Mouse (Mus musculus) urinary bladder, adult 18-20 months (tissue): ENCODE results near the gene Acp7.

ENCODE experiments used
- DNase-seq, 2 experiments: peaks; one replicate each; pipeline ENCODE4 v3.0.0; 2022; ENCODE audit warnings: low spot score in 2 of 2, mixed read lengths in 2 of 2

Acp7 gene

DNA sequence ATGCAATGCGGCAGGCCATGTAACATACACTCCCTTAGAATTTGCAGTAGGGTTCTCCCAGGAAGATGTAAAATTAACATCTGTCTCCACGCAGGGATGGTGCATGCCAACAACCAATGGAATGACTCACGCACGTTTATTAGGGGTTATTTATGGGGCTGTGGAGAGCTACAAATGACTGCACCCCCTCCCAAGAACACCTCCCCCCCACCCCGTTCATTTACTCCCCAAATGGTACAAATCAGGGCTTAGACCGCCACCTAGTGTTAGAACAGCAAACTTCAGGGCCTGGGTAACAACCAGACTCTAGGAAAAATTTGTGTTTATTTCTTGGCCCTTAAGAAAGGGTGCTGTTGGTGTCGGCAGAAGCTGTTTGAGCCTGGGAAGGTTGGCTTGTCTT is 29.5 kb downstream of the Acp7 start:
- no peak for DNase-seq

DNA sequence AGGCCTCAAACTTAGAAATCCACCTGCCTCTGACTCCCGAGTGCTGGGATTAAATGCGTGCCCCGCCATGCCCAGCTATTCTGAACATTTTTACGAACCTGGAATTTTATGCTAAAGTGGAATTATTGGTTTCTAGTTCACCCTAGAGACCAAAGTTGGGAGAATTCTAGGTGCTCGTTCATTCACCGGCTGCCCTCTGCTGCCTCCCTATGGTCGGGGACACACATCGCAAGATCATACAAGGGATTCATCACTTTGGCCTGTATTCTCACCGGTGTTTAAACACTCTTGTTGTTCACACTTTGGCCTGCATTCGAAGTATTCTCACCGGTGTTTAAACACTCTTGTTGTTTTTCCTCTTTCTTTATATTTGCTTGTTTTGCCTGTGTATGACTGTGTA is 30.1 kb downstream of the Acp7 start:
- DNase-seq, result no peak

DNA sequence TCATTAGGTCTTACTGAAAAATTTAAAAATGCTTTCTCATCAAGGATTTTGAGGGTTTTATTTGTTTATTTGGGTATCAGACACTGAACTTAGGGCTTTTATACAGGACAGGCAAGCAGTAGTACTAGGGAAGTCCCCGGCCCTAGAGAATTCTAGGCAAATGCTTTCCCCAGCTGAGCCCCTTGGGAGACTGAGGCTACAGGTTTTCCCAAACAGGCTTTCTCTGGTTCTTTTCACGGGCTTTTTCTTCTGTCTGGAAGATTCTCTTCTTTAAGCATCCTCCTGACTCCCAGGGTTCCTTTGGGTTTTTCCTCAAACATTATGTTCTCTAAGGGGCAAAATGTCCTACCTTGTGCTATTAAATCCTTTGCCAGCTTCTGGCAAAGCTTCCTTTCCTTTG is 32.2 kb downstream of the Acp7 start:
- no peak for DNase-seq

DNA sequence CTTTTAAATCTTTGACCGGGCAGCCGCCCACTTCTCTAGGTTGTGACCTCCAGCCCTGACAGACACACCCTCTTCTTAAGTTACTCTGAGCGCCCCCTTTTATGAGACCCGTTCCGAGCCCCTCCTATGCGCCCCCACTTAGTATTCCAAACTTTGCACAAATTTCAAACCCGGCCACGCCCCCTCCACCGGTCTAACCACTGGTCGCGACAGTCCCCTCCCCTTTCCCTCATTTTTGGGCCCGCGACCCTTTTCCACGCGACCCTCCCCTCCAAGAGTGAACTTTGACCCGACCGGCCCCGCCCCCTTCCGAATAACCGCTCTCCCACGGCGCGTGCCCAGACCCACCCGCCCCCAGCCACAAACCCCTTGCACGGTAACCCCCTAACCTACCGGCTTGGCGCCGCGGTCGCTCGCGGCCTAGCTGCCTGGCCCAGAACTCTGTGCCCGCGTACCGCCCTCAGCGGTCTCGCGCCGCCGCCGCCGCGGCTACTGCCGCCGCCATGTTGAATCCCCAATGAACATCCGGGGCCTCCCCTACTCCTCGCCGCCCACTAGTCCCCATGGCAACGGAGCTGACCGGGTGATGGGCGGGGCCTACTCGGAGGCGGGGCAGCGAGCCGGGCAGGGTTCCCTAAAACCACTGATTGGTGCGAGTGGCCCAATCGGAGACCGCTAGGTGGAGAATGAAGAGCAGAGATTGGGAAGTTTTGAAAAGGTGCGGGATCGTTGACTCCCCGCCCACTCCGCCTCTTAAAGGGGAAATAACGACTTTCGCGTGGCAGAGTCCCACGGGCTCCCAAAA is 33.3 kb downstream of the Acp7 start, which contains the start of the genes Samd4b and Pak4:
TSS of gene Samd4b (minus strand) at position 503 of the 805 bp plus-strand sequence.
TSS of gene Pak4 (minus strand) at position 544 of the 805 bp plus-strand sequence.
- peak; percentile 99 for DNase-seq

DNA sequence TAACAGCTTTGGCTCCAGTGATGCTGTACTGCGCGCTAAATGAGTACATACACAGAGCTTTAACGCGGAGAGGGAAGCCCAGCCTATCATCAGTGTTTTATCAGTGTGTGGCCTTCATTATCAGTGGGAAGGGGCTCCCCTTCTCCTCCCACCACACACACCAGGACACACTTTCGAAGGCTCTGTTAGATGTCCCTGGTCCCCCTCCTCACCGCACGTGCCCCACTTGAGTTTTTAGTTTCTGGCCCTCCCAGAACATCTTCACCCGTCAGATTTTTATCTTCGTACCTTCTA is 33.9 kb downstream of the Acp7 start:
- DNase-seq, result no peak

DNA sequence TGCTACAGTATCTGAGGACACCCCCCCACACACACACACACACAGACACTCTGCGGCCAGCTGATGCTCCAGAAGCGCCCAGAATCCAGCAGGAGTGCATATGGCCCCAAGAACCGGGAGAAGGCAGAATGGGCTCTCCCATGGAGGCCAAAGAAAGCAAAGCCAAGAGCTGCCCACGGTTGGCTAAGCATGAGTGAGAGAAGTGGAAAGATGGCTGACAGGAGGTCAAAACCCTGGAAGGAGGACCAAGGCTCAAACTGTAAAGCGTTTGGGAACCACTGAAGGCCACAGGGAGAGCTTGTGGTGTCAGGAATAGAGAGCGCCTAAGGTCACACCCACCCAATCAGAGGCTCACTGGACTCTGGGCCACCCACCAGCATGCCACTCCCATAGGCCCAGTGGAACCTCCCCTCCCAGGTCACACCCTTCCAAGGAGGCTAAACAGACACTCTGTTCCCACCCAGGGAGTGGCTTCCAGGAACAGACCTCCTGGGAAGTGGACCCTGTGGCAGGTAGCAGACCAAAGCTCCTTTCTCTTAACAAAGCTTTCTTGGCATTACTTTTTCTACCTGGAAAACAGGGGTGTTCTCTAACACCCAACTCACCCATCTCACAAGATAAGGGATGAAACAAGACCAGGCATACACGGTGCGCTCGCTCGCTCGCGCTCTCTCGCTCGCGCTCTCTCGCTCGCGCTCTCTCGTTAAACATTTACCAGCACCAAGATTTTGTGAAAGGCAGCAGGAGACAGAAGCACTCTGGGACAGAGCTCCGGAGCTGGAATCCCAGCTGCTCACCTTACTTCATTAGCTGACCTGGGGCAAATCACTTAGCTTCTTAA is 34.5 kb downstream of the Acp7 start:
- peak in 1 of 2 experiments; percentile 71 for DNase-seq

DNA sequence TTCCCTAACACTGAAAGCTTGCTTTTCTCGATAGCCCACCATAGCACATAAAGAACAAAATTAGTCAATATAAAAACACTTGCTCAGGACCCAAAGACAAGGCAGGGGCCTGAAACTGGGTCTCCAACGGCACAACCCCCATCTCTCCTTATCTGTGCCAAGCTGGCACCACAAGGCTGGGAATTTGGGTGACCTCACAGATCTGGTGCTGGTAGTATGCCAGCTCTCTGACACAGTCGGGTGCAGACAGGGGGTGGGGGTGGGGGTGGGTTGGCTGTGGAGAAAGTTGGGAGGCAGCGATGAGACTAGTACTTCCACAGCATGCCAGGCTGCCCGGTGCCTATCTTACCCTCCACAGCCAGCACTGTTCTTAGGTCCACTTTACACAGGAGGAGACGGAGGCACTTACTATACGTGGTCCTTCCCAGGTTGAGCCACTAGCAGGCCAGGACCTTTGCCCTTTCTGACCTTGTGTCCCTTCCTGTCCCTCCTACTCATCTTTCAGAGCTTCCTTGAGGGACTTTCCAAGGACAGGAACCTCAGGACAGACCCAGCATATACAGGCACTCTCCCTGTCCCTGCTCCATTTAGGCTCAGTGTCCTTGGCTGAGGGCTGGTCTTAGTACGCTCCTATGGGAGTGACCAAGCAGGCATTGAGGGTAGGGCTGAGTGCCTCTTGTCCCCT is 35.2 kb downstream of the Acp7 start:
- no peak for DNase-seq

DNA sequence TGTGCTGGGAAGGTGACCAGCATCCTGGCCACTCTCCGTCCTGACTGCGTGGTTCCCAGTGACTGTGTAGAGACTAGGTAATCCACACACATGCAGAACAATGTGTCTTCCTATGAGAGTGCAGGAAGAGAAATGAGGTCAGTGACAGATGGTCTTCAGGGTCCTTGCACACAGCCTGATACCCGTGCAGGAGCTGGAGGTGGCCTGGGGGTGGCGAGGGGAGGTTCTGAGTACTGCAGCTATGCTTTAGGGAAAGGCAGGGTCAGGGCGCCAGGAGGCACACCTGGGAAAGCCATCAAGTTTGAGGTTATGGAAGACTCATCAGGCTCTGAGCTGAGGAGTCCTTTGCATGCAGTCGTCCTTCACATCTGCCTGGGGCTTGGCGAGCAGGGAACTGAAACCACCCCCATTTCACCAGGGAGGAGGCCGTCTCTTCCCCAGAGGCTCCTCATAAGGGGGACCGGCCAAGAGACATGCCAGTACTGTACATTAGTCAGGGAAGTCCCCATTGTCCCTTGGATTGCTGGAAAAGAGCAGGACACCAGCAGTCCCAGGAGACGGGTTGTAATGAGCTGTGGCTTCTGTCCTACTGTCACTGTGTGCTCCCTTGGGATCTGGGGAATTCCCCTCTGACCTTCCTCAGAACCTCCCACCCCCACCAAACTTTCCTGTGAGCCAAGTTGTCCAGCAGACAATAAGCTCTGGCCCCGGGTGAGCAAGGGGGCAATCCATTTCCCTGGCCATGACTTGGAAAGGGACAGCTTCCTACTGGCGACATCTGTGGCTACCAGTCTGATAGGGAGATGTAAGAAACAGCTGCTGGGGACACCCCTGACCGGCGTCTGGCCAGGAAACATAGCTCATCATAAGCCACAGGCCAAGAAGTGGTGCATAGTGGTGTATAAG is 37.7 kb downstream of the Acp7 start:
- no peak for DNase-seq

DNA sequence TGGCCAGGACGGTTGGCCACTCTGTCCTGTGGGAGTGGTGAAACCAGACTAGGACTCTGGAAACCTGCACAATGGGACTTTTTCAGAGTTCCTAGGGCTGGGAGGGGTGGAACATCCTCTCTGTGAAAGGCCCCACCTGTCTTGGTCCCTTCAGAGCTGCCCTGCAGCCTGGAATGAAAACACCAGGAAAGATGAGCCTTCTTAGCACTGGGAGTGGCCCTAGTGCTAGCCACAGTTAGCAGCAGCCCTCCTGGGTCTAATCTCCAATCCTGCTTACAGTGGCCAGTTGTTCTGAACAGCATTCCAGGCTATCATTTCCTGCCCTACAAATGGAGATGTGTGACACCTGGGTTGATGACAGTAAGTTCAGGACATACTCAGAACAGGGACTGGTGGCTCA is 39.3 kb downstream of the Acp7 start:
- DNase-seq, result no peak

DNA sequence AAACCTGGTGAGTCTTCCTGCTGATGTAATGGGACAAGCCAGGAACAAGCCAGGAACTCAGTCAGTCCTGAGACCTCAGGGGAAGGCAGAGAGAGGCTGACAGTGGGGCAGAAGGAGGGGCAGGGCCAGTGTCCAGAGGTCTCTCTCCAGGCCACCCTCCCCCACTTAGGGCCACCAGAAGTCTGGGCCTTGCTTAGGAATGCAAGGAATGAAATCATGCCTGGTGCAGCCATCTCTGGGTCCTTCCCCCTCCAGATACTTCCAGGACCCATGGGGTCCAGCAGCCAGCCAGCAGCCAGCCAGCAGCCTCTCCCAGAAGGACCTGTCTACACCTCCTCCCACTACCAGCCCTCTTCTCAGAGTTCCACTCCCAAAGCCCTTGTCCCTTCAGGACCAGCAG is 43.5 kb downstream of the Acp7 start:
- DNase-seq, result no peak

DNA sequence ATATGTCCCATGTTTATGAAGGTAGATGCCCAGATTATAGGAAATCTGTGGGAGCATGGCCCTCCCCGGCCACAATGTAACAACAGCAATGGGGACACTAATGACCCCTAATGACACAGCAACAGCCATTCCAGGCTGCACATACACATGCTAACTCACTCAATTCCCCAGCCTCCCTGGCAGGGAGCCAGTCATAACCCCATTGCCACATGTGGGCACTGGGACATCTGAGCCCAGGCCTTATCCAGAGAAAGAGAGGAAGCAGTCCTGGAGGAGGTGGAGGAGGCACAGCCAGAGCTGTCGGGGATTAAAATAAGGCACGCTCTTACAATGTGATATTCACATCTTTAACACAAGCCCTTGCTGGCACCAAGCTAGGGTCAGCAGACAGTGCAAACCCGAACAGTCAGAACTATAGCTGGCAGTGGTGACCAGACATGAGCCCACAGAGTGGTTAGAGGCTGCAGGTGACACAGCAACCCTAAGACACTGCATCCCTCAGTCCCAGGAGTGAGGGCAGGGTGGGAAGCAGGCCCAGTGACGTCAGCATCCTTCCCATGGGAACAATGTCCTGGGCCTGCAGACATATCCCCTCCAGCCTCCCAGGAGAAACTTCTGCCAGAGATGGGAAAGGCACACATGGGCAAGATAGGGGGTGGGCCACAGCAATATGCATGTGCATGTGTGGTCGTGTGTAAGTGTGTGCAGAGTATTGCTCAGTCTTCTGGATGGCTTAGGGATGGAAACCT is 44.3 kb downstream of the Acp7 start:
- DNase-seq, result no peak

DNA sequence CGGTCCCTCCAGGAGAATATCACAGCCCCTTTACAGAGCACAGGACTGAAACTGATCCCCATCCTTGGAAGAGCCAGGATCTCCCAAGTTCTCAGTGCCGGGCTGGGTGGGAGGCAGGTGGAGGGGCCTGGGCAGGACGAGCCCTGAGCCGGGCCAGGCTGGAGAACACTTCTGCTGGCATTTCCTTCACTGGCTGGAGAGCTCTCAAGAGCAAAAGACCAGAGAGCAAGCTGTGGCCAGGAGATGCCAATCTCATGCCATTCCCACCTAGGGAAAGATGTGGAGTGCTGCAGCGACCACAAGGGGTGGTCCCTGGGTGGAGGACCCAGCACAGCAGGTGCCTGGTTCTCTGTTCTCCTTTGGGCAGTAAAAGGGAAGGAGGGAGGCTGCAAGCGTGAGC is 46.1 kb downstream of the Acp7 start:
- no peak for DNase-seq

DNA sequence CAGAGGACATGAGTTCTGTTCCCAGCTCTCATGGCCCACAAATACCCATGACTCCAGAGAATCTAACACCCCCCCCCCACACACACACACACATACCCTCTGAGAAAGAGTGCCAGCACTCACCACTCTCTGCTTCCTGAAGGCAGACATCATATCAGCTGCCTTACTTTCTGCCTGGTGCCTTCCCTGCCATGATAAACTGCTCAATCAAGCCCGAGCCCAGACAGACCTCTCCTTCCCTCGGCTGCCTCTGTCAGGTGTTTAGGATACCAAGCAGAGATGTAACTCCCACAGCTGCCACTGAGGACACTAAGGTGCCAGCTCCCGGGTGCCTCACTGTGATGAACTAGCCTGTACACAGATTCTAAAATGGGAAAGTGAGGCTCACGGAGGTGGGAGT is 46.7 kb downstream of the Acp7 start:
- no peak for DNase-seq

DNA sequence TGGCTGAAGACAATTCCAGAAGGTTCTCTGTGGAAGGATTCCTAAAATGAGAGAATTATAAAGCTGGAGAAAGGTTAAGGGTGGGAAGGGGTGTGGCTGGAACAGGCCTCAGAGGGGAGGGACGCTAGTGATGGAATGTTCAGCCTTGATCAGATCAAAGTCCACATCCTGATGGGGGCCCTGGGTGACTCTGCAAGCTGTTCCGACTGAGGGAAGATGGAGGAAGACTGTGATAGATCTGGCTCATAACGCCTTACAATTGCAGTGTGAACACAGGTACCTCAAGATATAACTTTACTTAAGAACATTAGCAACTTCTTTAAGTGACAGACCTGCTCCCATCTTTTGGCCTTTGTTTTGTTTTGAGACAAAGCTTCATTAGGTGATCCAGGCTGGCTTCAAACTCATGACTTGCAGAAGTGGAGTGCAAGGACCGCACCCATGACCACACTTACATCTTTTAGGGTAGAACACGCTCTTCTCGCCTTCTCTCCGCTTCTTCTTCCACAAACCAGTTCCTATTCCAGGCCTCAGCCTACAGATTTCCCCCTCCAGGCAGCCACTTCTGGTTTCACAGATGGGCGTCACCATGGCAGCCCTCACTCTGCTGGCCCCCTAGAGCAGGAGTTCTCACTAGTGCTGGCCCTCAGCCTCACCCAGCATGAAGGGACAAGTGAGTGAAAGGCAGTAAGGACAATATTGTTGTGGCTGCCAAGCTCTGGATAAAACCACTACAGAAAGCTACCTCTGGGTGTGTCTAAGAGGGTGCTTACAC is 47.4 kb downstream of the Acp7 start:
- no peak for DNase-seq

DNA sequence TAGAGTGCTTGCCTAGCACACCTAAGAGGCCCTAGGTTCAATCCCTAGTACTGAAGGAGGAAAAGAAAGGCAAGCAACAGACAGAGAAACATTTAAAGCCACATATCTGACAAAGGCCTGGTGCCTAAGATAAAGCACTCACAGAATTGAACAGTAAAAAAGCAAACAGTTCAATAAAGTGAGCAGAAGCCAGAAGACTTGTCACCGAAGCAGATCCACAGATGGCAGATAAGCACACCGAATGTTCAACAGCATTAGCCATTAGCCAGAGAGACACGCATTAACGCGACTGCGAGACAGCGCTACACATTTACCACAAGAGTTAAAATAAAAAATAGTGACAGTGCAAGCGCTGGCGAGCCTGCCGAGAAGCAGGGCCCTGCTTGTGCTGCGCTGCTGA is 48.3 kb downstream of the Acp7 start:
- no peak for DNase-seq

DNA sequence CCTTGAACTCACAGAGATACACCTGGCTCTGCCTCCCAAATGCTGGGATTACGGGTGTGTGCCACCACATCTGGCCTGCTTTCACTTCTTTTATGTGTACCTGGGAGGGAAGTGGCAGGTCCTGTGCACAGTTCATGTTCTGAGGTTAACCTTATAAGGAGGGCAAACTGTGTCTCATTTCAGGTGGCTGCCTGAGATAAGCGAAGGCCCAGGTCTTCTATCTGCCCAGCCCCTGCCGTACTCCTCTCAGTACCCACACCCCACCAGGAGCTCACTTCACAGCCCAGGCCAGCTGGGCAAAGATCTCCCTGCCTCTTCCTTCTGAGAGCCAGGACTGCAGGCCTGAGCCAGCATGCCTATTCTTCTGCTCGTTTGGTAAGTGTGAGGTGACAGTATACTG is 49.4 kb downstream of the Acp7 start:
- DNase-seq, result no peak

DNA sequence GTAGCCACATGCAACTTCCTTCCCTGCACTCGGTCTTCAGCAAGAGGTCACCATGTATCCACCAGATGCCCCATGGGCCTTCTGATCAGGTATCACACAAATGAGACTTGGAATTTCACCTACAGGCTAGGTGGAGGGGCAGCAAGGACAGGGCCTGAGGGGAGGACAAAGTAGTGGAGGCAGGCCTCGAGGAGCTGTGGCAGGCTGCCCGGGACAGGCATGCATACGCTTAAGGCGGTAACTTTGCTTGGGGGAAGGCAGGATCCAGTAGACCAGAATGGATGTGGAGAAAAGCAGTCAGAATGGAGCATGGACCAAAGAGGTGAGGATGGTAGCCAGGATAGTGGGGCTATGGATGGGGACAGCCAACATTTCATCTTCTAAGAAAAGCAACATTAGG is 51.3 kb downstream of the Acp7 start:
- no peak for DNase-seq

DNA sequence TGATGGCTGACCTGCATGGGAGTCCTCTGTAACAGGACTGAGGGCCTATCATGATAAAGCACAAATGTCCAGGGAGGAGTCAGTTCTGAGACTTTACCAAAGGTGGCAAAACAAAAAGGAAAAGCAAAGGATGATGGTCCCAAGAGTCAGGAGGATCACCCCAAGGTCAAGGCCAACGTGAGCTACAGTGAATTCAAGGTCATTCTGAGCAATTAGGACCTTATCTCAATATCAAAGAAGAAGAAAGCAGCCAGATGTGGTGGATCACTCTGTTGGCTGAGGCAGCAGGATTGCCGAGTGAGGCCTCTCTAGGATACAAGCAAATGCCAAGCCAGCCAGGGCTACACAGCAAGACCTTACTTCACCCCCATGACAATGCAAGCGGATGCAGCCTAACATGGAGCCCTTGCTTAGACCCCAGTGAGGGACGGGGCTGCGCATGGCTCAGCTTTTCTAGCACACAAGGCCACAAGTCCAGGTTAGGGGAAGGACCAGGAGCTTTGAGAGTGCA is 52.5 kb downstream of the Acp7 start:
- no peak for DNase-seq

DNA sequence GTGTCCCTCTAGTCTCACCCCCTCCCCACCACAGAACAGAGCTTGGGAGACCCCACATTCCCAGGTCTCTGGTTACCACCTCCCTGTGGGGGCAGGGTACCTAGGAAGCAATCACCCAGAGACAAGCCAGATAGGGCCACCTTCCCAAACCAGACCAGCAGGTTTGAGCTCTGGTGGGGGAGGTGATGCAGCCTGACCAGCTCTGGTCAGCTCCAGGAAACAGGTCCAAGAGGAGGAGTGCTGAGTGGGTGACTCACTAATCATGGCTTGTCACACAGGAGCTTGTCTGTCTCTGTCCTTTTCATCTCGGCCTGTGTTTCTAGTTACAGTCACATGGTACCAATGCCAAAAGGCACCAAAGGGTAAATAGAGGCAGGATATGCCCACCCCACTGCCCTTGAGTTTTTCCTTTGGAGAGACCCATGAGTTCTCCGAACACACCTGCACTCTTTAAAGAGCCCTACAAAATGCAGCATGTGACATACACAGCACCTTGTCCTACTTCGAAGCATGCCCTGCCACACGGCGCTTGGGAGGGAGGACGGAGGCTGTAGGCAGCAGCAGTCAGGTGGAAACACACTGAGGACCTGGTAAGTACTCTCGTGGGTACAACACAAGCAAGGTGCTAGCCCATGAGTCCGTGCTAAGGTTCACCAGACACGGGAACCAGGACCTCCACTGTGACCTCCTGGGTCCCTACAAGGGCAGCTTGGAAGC is 53.1 kb downstream of the Acp7 start:
- peak in 1 of 2 experiments; percentile 87 for DNase-seq
